Mouse (Mus musculus) stomach, postnatal 0 days (tissue): ENCODE data around the gene Olfr666.

Source experiments
- CTCF ChIP-seq: IDR thresholded peaks from 2 replicates; pipeline ENCODE4 v1.5.1; 2016; ENCODE audit warnings: antibody characterized with exemption, low read depth, mild to moderate bottlenecking, moderate library complexity
- EP300 ChIP-seq: optimal IDR thresholded peaks from 2 replicates; pipeline ENCODE3; 2016; ENCODE audit warnings: antibody characterized with exemption

DNA sequence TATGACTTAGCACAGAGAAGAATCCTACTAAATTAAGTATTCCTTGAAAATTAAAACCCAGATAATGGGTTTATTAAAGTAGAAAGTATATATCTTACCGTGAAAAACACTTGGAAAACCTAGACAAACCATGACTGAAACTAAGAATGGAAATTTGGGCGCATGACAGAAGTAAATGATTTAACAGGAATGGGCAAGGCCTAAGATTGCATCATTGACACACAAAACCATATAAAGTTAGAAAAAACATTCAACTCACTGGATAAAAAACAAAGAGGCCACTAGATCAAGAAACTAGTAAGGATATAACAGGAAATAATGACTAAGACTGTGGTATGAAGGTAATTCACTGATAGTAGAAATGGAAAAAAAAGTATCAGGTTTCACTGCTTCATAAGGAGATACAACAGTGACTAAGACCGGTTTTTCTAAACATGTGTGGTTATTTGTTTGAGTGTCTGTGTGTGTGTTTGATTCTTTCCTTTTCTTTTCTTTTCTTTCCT, 40.5 kb downstream of the Olfr666 start:
- TF ChIP-seq CTCF (no peak), EP300 (no peak)
